Mouse (Mus musculus) embryonic facial prominence, embryonic 12.5 days (tissue): ENCODE results near the gene Vax1. TPM values are rescaled to one million over a fixed set of nuclear protein-coding genes. Genes with fewer than 3 reads are reported as not detected.
A peak's percentile ranks its signal among the peaks of the same experiment; 100 is the strongest.

Experiments
- ATAC-seq: fragments of 200-750 bp; cut with Nextera tagmentation; 2 replicates; pipeline ENCODE4 v1.8.0; 2017; ENCODE audit not compliant: insufficient number of reproducible peaks, insufficient read depth, low FRiP score, low TSS enrichment
- H3K27ac ChIP-seq: fragments of 300-500 bp; sonication (generic); 2 replicates; pipeline ENCODE4 v1.5.1; 2016; ENCODE audit warnings: mild to moderate bottlenecking
- H3K27me3 ChIP-seq: fragments of 300-500 bp; sonication (generic); 2 replicates; pipeline ENCODE4 v1.6.1; 2016; ENCODE audit warnings: mild to moderate bottlenecking, moderate library complexity
- H3K36me3 ChIP-seq: fragments of 300-500 bp; sonication (generic); 2 replicates; pipeline ENCODE4 v1.6.1; 2016; ENCODE audit warnings: mild to moderate bottlenecking
- H3K4me1 ChIP-seq: fragments of 300-500 bp; sonication (generic); 2 replicates; pipeline ENCODE4 v1.6.1; 2016
- H3K4me2 ChIP-seq: fragments of 300-500 bp; sonication (generic); replicated peaks from 2 replicates; pipeline ENCODE4 v1.6.1; 2016; ENCODE audit warnings: mild to moderate bottlenecking, moderate library complexity
- H3K4me3 ChIP-seq: fragments of 300-500 bp; sonication (generic); 2 replicates; pipeline ENCODE4 v1.5.1; 2016; ENCODE audit warnings: mild to moderate bottlenecking
- H3K9ac ChIP-seq: fragments of 300-500 bp; sonication (generic); 2 replicates; pipeline ENCODE4 v1.6.1; 2016; ENCODE audit warnings: mild to moderate bottlenecking, moderate library complexity
- H3K9me3 ChIP-seq: fragments of 300-500 bp; sonication (generic); 2 replicates; pipeline ENCODE4 v1.6.1; 2016; ENCODE audit warnings: mild to moderate bottlenecking, moderate library complexity
- WGBS: fragments of 180-500 bp; shearing (Covaris S2); methylation state at CpG from one replicate; pipeline ENCODE4 v1.1.7; 2016; 5-methylcytosine and 5-hydroxymethylcytosine counted together
- polyA plus RNA-seq: library from polyadenylated mRNA; unstranded; fragments of >200 nt; fragmentation: Nextera tagmentation; extraction: Ambion mirVana; gene quantifications from 2 replicates; pipeline ENCODE4 v1.2.1, GENCODE M21; 2016

Gene Vax1
- polyA plus RNA-seq, 1 experiment from 2014 or later, result 1.1 TPM

DNA sequence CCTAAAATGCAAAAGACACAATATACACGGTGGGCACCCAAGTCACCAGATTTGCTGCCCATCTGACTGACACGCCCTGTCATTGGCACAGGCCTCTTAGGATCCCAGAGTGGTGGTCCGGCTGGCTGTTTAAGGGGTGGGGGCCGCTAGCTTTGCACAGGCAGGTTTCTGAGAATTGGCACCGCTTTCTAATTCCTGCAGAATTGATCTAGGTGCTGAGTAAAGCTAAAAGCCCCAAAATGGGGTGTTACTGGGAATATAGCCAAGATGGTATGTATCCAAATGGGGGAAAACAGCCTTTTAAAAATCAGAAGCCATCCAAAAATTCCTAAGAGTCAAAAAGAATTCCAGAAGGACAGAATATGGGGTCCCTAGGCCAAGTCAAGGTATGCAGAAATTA lies 2.0 kb downstream of the Vax1 start:
- H3K4me1 ChIP-seq, result peaks cover 22% of the 10 kb centered on the region
- no peaks in the 10 kb centered on the region for H3K36me3 ChIP-seq
- 0 out of 2 replicates have a peak overlapping the region, but pooled peaks have one; percentile 5 for H3K4me3 ChIP-seq
- ATAC-seq, result no peak
- 0 out of 2 replicates have a peak overlapping the region, but pooled peaks have one; percentile 23 for H3K27ac ChIP-seq
- no peak overlapping the region for H3K4me2 ChIP-seq
- no peaks in the 10 kb centered on the region for H3K9me3 ChIP-seq
- H3K27me3 ChIP-seq, result peaks cover 89% of the 10 kb centered on the region
- no peak overlapping the region for H3K9ac ChIP-seq
- 8% methylated on average over 5 of the region's 5 CpGs for WGBS

DNA sequence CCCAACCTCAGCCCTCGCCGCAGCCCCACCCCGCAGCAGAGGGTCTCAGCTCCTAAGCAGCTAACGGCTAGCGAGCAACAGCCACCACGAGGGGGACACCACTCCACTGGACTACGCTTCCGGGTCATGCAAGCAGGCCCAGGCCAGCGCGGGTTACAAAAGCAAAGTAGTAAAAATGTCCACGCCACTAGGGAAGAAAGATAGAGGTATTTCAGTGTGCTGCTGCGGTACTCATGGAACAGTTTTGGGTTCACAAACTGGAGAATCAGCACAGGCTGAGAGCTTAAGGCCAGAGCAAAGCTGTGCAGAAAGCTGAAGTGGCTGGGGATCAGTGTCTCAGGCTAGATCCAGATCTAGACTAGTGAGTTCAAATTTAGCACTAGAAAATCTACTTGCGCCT lies 3.0 kb downstream of the Vax1 start:
- ATAC-seq, result no peak
- WGBS, result under 1% methylated on average over 13 of the region's 13 CpGs
- Histone ChIP-seq H3K27me3 (peaks cover 90% of the 10 kb centered on the region), H3K4me1 (peaks cover 22% of the 10 kb centered on the region), H3K9me3 (no peaks in the 10 kb centered on the region), H3K4me2 (peak overlapping the region; percentile 68), H3K27ac (0 out of 2 replicates have a peak overlapping the region, but pooled peaks have one; percentile 36), H3K36me3 (no peaks in the 10 kb centered on the region), H3K4me3 (peak overlapping the region; percentile 37), H3K9ac (0 out of 2 replicates have a peak overlapping the region, but pooled peaks have one; percentile 44)

DNA sequence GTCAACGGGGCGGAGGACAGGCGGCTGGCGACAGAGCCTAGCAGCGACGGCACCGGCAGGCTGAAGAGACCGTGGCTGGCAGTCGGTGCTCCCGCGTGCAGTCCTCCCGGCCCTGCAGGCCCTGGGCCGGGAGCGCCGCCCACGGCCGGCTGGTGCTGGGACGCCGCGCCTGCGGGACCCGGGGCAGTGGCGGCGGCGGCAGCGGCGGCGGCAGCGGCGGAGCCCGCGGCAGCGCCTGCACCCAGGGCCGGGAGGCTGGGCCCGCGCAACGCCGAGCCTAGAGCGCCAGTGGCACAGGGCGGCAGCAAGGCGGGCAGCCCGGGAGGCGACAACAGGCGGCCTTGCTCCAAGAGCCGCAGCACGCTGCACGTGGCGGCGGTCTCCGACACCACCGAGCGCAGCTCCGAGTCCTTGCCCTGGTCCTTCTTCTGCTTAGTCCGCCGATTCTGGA lies 3.5 kb downstream of the Vax1 start:
- WGBS, result 1% methylated on average over 55 of the region's 55 CpGs
- peaks cover 22% of the 10 kb centered on the region for H3K4me1 ChIP-seq
- H3K27me3 ChIP-seq, result peaks cover 90% of the 10 kb centered on the region
- H3K36me3 ChIP-seq, result no peaks in the 10 kb centered on the region
- peak overlapping the region; percentile 44 for H3K9ac ChIP-seq
- H3K27ac ChIP-seq, result 0 out of 2 replicates have a peak overlapping the region, but pooled peaks have one; percentile 36
- ATAC-seq, result no peak
- H3K9me3 ChIP-seq, result no peaks in the 10 kb centered on the region
- peak overlapping the region; percentile 37 for H3K4me3 ChIP-seq
- peak overlapping the region; percentile 68 for H3K4me2 ChIP-seq

DNA sequence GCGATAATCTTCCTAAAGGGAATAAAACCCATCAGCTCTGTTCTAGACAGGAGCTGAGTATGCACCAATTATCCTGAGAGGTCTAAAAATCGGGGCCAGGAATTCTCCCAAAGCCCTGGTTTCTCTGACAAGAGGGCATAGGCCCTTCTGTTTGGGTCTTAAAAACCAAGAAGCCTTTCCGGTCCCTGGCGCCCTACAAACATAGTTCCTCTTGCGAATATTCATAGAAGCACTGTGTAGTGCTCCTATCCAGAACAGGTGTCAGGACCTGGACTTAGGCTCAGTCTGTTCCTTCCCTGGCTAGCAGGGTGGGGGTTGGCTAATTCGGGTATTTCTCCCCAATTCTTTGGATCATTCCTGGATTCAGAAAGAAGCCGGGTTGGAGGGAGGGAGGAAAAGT lies 4.3 kb downstream of the Vax1 start:
- peaks cover 22% of the 10 kb centered on the region for H3K4me1 ChIP-seq
- ATAC-seq, result no peak
- no peak overlapping the region for H3K27ac ChIP-seq
- H3K27me3 ChIP-seq, result peaks cover 89% of the 10 kb centered on the region
- H3K9me3 ChIP-seq, result no peaks in the 10 kb centered on the region
- no peak overlapping the region for H3K9ac ChIP-seq
- no peaks in the 10 kb centered on the region for H3K36me3 ChIP-seq
- WGBS, result 5% methylated on average over 7 of the region's 7 CpGs
- peak overlapping the region; percentile 37; the same call in 1 of the 2 replicates for H3K4me3 ChIP-seq
- peak overlapping the region; percentile 68; the same call in 1 of the 2 replicates for H3K4me2 ChIP-seq

DNA sequence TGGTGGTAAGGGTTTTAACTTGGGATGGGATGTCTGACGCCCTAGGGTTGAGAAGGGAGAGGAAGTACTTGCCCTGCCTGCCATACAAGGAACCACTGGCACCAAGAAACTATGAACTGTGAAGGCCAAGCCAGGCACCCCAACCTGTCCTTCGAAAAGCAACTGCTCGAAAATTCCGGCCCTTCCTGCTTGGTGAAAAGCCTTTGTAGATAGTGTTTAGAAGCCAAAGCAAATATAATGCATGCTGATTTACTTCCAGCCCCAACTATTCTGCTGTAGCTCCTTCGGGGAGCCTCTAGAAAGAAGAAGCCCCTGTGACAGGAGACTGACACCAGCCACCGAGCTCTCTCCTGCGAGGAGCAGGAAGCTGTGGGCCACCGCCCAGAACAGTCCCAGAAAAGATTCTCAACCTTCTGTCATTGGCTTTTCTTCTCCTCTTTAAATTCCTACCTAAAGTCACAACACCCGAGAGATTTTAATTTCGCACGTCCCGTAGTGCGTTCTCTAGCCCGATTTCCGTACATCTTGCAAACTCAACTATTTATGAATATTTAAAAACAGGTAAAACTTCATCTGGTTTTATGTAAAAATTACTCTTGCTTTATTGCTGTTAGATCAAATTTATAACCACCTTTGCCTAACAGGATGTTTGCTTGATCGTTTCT lies 4.8 kb downstream of the Vax1 start:
- Histone ChIP-seq H3K27ac (no peak overlapping the region), H3K27me3 (peaks cover 87% of the 10 kb centered on the region), H3K9ac (no peak overlapping the region), H3K4me1 (peaks cover 22% of the 10 kb centered on the region), H3K9me3 (no peaks in the 10 kb centered on the region), H3K4me3 (no peak overlapping the region), H3K4me2 (no peak overlapping the region), H3K36me3 (no peaks in the 10 kb centered on the region)
- 9% methylated on average over 16 of the region's 16 CpGs for WGBS
- ATAC-seq, result no peak

DNA sequence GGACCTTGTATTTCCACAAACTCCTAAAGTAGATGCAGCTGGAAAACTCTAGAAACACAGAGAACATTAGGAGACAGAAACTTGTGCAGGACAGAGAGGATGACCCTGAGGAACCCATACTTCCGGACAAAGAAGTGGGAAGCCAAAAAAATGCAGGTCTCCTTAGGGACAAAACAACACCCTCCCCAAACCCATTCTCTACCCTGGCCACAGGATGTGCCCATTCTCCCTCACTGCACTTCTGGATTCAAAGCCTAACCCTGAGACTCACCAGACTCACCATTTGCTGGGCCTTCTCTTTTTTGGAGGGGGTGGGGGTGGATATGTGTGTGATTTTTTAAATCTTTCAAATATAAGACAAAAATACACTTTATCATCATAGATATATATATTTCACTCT lies 5.7 kb downstream of the Vax1 start:
- Histone ChIP-seq H3K9me3 (no peaks in the 10 kb centered on the region), H3K27me3 (peaks cover 83% of the 10 kb centered on the region), H3K4me1 (peaks cover 17% of the 10 kb centered on the region), H3K9ac (no peak overlapping the region), H3K4me2 (no peak overlapping the region), H3K36me3 (no peaks in the 10 kb centered on the region), H3K4me3 (no peak overlapping the region), H3K27ac (no peak overlapping the region)
- WGBS, result 24% methylated on average over 1 of the region's 1 CpGs
- ATAC-seq, result no peak

DNA sequence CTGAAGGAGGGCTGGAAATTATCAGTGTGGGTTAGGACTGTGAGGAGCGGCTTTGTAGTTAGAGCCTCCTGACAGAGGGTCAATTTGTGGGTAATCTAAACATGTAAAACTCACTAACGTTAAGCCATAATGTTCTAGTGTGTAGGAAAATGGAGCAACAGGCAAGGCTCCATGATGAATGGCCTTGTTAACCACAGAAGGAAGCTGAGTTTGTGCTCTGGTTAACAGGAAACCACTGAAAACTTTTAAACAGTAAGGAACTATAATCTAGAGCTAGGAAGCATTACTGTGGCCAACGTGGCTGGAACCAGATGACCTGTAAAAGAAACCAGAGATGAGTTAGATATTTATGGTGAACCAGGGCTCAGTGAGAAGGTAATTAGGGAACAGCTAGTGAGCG lies 13.2 kb downstream of the Vax1 start:
- no peak overlapping the region for H3K4me2 ChIP-seq
- ATAC-seq, result no peak
- no peak overlapping the region for H3K9ac ChIP-seq
- no peaks in the 10 kb centered on the region for H3K36me3 ChIP-seq
- 58% methylated on average over 4 of the region's 4 CpGs for WGBS
- no peaks in the 10 kb centered on the region for H3K4me1 ChIP-seq
- no peak overlapping the region for H3K27ac ChIP-seq
- peaks cover 23% of the 10 kb centered on the region for H3K27me3 ChIP-seq
- H3K9me3 ChIP-seq, result no peaks in the 10 kb centered on the region
- H3K4me3 ChIP-seq, result no peak overlapping the region

DNA sequence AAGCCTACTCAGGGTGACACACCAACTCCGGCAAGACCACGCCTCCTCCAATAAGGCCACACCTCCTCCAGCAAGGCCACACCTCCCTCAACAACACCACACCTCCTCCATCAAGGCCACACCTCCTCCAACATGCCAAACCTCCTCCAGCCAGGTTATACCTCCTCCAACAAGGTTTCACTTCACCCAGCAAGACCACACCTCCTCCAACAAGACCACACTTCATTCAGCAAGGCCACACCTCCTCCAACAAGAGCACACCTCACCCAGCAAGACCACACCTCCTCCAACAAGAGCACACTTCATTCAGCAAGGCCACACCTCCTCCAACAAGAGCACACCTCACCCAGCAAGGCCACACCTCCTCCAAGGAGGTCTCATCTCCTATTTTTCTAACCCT lies 15.7 kb downstream of the Vax1 start:
- Histone ChIP-seq H3K4me2 (no peak overlapping the region), H3K9me3 (no peaks in the 10 kb centered on the region), H3K27me3 (peaks cover 4% of the 10 kb centered on the region), H3K9ac (no peak overlapping the region), H3K27ac (no peak overlapping the region), H3K4me3 (no peak overlapping the region), H3K36me3 (no peaks in the 10 kb centered on the region), H3K4me1 (no peaks in the 10 kb centered on the region)
- 93% methylated on average over 2 of the region's 2 CpGs for WGBS
- no peak for ATAC-seq

DNA sequence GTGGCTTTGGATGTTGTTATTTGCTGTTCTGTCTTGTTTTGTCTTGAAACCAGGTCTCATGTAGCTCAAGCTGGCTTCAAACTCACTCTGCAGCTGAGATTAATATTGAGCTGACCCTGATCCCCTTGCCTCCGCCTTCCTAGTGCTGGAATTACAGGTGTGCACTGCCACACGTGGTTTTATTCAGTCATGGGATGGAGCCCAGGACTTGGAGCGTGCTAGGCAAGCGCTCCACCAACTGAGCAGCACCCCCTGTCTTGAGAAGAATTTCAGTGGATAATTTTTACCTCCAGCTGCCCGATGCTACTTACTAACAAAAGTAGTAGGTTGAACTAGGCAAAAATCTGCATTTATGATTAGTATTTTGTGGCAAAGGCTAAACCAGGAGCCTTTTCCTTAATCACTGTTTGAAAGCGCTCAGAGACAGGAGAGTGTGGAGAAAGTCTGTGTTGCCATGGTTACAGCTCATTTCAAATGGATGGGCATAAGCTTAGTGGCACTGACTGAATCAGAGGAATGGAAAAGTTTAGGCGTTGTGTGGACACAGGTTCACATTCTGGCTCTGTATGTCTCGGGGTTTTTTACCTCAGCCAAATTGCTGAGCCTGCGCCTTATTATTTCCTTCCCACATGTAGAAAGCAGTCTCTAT lies 24.2 kb downstream of the Vax1 start:
- H3K9me3 ChIP-seq, result no peaks in the 10 kb centered on the region
- H3K27me3 ChIP-seq, result no peaks in the 10 kb centered on the region
- no peak overlapping the region for H3K27ac ChIP-seq
- no peak for ATAC-seq
- H3K4me2 ChIP-seq, result no peak overlapping the region
- 49% methylated on average over 9 of the region's 9 CpGs for WGBS
- no peak overlapping the region for H3K9ac ChIP-seq
- H3K36me3 ChIP-seq, result no peaks in the 10 kb centered on the region
- H3K4me3 ChIP-seq, result no peak overlapping the region
- H3K4me1 ChIP-seq, result no peaks in the 10 kb centered on the region

DNA sequence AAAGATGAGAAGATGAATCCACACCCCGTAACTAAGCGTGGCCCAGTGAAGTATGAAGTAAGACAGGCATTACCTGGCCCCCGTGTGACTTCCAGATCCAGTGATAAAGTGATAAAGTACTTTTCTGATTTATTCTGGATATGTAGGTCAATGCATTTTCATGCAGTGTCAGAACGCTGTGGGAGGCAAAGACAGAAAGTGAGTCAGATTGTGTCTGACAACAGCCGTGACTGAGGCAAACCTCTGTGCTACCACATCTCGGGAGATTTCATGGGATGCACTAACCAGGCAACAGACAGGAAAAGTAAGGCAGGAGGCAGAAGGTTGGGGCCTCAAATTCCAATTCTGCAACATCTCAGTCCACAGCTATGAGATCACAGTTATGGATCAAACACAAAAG lies 24.8 kb downstream of the Vax1 start:
- H3K9me3 ChIP-seq, result no peaks in the 10 kb centered on the region
- no peaks in the 10 kb centered on the region for H3K36me3 ChIP-seq
- H3K4me3 ChIP-seq, result no peak overlapping the region
- WGBS, result 69% methylated on average over 6 of the region's 6 CpGs
- ATAC-seq, result no peak
- no peak overlapping the region for H3K4me2 ChIP-seq
- no peaks in the 10 kb centered on the region for H3K4me1 ChIP-seq
- no peaks in the 10 kb centered on the region for H3K27me3 ChIP-seq
- H3K27ac ChIP-seq, result no peak overlapping the region
- no peak overlapping the region for H3K9ac ChIP-seq

DNA sequence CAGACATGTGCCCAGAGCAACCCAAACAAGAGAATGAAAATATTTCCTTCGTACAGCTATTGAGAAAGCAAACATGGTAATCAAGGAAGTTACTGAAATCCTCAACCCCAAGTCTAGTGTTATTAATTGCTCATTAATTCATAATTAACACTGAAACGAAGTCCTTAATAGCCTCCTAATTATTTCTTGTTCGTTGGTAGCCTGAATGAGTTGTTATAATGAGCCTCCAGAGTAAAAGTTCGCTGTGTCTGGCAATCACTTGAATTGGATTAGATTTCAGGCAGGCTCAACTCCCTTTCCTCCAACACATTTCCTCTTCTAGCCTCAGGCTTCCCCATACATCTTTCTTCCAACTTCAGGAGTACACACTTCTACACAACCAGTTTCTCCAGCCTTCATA lies 27.6 kb downstream of the Vax1 start:
- Histone ChIP-seq H3K4me1 (no peaks in the 10 kb centered on the region), H3K9ac (no peak overlapping the region), H3K36me3 (no peaks in the 10 kb centered on the region), H3K27me3 (no peaks in the 10 kb centered on the region), H3K4me2 (no peak overlapping the region), H3K27ac (no peak overlapping the region), H3K9me3 (no peaks in the 10 kb centered on the region), H3K4me3 (no peak overlapping the region)
- ATAC-seq, result no peak
- 63% methylated on average over 4 of the region's 4 CpGs for WGBS

DNA sequence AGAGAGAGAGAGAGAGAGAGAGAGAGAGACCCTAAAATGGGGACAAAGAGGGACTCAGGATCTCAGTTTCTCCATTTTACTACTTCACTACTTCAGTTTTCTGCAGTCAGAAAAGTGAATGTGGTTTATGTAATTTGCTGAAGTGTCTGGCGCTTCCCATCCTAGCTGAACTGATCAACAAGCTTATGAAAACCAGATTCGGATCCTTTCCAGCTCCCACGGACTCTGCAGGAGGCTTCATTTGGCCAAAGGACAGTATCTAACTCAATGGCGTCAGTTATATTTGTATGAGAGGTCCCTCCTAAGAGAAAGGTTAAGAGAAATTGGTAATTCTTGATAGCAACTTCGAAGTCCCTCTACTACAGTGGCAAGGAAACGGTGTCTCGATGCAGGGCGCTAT lies 34.5 kb downstream of the Vax1 start:
- Histone ChIP-seq H3K9ac (no peak overlapping the region), H3K27me3 (0 out of 2 replicates have a peak, but pooled peaks cover 4% of the 10 kb centered on the region), H3K27ac (no peak overlapping the region), H3K4me3 (no peak overlapping the region), H3K9me3 (no peaks in the 10 kb centered on the region), H3K4me2 (no peak overlapping the region), H3K36me3 (no peaks in the 10 kb centered on the region), H3K4me1 (no peaks in the 10 kb centered on the region)
- WGBS, result 68% methylated on average over 8 of the region's 8 CpGs
- no peak for ATAC-seq
